Mouse (Mus musculus): ENCODE data around the gene Il16. TPM values are rescaled to one million over a fixed set of nuclear protein-coding genes. Genes with fewer than 3 reads are reported as not detected.

Gene Il16
- total RNA-seq, 2 experiments from 2014 or later: 59.2 to 70.7 TPM

- DNase-seq (ENCODE audit: low spot score in 2 of 2): no peak
Measured at GRCm38 (mm10) chr7:83650638-83651037, 94.9 kb downstream of the Il16 start.

GRCm38 (mm10) chr7:83648807-83649206 lies 96.7 kb downstream of the Il16 start:
- no peak for DNase-seq (ENCODE audit: low spot score in 2 of 2)

GRCm38 (mm10) chr7:83645476-83645875 lies 100.0 kb downstream of the Il16 start:
- no peak for DNase-seq (ENCODE audit: low spot score in 2 of 2)

DNA sequence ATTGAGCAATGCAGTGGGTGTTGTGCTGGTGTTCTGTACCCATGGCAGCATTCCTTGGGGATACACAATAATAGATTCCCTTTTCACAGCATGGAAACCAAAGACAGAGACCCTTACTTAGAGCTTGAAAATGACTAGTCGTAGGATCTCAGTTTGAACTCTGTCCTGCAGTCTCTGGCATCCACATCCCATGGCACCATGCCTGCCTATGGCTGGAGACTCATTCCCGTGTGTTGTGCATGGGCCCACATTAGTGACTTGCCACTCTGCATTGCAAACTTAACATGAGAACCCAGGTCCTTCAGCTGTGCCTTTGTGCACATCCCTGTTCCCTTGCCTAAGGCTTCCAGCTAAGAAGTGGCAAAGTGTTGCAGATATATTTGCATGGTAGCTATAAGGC lies 100.8 kb downstream of the Il16 start:
- no peak for DNase-seq (ENCODE audit: low spot score in 2 of 2)

DNA sequence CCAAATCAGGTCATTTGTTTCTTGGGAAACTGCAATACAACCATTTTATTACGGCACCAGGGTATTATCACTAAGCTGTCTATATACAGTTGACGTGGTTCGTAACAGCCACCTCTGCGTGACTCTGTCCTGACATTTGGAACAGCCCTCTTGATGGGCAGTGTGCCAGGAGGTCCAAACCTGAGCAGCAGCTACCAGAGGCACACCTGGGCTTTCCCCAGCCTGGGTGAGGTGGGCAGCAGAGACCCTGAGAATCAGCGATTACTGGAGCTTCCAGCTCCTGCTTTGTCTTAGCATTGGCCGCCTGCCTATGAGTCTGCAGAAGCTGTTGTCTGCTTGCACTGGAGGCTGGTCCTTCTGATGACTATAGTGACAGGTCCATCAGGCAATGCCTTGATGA lies 101.9 kb downstream of the Il16 start:
- no peak for DNase-seq (ENCODE audit: low spot score in 2 of 2)

- DNase-seq (ENCODE audit: low spot score in 2 of 2): no peak
Measured at GRCm38 (mm10) chr7:83641163-83641562, 104.4 kb downstream of the Il16 start.

GRCm38 (mm10) chr7:83640581-83640980 lies 104.9 kb downstream of the Il16 start:
- no peak for DNase-seq (ENCODE audit: low spot score in 2 of 2)

DNA sequence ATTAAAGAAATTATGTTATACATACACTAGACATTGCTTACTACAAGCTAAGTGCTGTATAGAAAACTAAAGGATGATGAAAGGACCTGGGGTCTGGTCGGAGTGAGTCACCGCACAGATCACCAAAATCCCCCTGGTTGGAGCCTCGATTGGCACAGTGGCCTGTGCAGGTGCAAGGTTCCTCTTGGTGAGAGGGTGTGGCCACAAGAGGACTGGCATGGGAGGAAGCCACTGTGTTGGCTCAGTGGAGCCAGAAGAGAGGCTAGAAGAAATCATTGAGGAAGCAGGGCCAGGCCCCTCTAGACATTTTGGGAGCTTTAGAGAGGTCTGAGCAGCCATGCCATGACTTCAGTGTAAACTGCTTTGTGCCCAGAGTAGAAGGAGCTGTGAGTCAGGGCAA lies 106.4 kb downstream of the Il16 start:
- no peak for DNase-seq (ENCODE audit: low spot score in 2 of 2)

DNA sequence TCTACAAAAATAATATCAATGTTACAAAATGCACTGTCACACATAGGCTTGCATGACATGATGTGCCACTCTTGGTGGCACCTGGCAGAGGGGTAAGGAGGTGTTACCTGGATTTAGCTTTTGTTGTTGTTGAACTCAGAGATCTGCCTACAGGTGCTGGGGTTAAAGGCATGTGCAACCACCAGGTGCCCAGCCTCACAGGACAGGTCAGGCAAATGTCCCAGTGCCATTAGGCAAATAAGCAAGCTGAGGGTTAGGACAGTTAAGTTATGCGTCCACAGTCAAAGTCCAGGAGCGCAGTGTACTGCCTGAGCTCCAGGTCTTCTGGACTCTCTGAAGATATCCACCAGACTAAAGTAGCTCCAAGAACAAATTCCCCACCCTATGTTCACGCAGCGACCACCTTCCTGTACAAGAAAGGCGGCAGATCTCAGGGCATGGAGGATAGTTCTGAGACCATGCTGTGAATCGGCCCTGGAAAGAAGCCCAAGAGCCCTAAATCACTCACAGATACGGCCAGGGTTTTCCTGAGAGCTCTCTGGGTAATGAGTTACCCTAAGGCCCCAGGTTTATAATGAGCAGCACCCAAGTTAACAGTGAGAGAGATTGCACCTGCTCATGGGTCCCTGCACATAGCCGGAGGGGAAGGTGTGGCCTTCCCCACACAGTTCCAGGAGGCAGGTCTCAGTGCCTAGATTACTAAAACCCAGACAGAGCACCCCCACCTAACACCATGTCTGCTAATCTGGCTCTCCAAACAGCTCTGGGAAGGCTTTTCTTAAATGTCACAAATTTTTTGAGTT lies 107.5 kb downstream of the Il16 start:
- no peak for DNase-seq (ENCODE audit: low spot score in 2 of 2)

GRCm38 (mm10) chr7:83636425-83636824 lies 109.1 kb downstream of the Il16 start:
- no peak for DNase-seq (ENCODE audit: low spot score in 2 of 2)

- no peak for DNase-seq (ENCODE audit: low spot score in 2 of 2)
Measured at GRCm38 (mm10) chr7:83635726-83636125, 109.8 kb downstream of the Il16 start.

GRCm38 (mm10) chr7:83633856-83634255 lies 111.7 kb downstream of the Il16 start:
- DNase-seq (ENCODE audit: low spot score in 2 of 2): no peak

- DNase-seq (ENCODE audit: low spot score in 2 of 2): no peak
Measured at GRCm38 (mm10) chr7:83632682-83633120, 112.8 kb downstream of the Il16 start.

- peak; percentile 81 to 93 for DNase-seq (ENCODE audit: low spot score in 2 of 2)
Measured at GRCm38 (mm10) chr7:83631828-83632681, 113.5 kb downstream of the Il16 start, which contains the start of gene Stard5. TSS of gene Stard5 (plus strand) at chr7:83631959.

DNA sequence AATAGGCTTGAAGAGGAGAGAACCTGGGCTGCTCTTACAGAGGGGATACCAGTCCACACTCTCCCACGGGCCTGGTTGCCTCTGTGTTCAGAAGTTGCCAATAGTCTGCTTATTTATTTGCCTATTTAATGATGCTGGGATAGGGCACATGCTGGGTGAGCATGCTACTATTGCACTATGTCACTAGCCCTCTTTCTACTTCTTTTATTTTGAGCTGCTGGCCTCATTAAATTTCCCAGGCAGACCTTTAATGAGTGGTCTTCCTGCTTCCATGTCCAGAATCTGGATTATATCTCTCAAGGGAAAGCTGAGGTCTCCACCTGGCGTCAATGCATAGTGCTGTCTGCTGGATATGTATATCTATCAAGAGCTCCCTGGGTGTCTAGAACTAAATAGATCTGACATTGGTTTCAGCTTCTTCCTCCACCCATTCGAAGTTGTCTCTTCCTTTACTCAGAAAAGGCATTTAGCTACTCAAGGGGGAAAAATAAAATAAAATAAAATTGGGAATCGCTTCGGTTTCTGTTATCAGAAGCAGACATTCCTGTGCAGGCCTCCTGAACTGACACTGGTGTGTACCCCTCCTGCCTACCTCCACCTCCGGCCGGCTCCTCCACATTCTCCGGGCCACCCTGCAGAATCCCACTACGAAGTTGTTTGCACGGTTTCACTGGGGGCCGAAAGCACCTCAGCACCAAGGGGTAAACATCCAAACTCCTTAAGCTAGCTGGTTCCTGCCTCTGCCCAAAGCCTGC lies 114.3 kb downstream of the Il16 start:
- DNase-seq (ENCODE audit: low spot score in 2 of 2): no peak

- no peak for DNase-seq (ENCODE audit: low spot score in 2 of 2)
Measured at GRCm38 (mm10) chr7:83627369-83627768, 118.2 kb downstream of the Il16 start.

- no peak for DNase-seq (ENCODE audit: low spot score in 2 of 2)
Measured at GRCm38 (mm10) chr7:83626557-83627257, 118.8 kb downstream of the Il16 start.

DNA sequence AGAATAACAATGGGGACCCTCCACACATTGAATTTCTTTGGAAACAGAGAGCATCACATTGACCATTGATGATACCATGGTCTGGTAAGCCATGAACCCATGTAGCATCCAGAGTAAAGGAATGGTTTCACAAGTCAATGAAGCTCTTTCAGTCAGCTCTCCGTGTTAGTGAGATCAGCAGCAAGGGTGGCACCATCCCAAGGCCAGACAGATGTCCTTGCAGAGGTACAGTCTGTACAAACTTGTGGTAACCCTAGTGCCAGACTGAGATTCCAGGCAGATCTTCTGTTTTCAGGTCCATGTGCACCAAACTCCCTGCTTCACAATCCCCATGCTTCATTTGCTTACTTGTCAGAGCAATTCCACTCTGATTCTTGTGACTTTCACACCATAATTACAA lies 121.5 kb downstream of the Il16 start:
- no peak for DNase-seq (ENCODE audit: low spot score in 2 of 2)

DNA sequence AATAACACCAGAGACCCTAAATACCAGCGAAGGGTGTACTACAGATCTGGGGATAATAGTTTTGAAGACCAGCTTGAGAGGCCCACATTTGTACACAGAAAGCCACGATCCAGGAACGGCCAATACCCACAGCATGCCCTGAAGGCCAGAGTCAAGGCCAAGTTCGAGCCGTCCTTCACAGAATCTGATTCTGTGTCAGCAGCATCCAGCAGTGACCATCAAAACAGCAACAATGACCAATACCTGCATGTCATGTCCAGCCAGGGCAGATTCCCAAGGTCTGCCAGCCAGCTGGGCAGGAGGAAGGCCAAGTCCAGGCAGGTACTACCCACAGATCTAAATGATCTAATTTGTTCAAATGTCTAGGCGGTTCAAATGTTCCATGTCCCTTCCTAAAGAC lies 122.9 kb downstream of the Il16 start:
- no peak for DNase-seq (ENCODE audit: low spot score in 2 of 2)

- no peak for DNase-seq (ENCODE audit: low spot score in 2 of 2)
Measured at GRCm38 (mm10) chr7:83618709-83619108, 126.8 kb downstream of the Il16 start.

DNA sequence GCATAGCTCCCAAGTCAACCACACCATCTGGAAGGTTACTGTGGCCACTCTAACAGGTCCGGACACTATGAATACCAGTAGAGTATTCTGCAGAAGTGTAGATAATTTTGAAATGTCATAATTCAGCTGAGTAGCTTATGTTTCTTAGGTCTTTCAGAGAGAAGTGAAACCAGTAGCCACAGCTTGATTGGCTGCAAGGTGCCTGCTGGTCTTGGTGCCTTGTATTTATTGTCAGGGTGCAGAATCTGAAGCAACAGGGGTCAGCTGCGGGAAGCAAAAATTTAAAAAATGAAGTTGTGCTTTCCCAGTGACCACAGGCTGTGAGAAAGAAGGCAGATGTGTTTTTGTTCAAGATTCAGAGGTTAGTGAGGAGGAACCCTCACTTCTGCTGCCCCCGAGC lies 129.3 kb downstream of the Il16 start:
- DNase-seq (ENCODE audit: low spot score in 2 of 2): no peak

All from layer of hippocampus, postnatal 14 days (tissue).